8 mouse cellular contexts compared by ENCODE assay signal in the genomic region with DNA sequence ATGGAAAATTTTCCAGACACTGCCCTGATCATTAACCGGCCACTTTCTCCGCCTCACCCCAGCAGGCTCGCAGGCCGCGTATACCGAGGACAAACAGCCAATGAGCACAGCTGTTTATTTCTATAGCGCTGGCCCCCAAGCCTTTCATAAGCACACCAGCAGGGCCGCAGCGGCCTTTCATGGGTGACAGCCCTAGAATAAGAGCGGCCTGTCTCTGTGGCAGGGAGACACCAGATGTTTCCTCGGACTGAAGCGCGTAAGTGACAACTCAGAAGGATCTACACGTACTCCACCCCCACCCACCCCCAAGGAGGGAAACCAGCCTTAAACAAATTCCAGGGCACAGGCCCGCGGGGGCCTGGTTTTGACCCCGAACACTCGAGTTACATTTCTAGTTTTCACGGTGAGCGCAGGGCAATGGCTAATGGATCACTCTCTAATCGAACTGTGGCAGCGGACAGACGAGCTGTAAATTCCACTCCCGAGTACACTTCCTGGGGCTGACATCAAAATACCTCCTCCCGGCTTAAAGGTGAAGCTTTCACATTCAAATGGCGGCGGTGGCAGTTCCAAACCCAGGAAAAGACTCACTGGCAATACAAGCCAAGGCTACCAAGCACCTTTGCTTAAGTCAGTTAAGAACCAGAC. TPM values are rescaled to one million over a fixed set of nuclear protein-coding genes. Genes with fewer than 3 reads are reported as not detected.
DNase-seq lines count a peak whose midpoint lies in the region; ATAC-seq lines count a peak whose summit lies in the region.

No protein-coding gene starts in this region.

- intact Hi-C loops in heart, postnatal 25 days (cut with DNase I) = no loop called here

- peak overlapping the region; percentile 2 to 24; a peak in 2 of 4 replicates for H3K4me3 ChIP-seq in heart, embryonic 14.5 days (ENCODE audit: control insufficient read depth in 1 of 2, insufficient read depth in 1 of 2, low read depth in 1 of 2, low read length in 2 of 2)
- no peak overlapping the region for H3K4me3 ChIP-seq in intestine, embryonic 14.5 days (ENCODE audit: low read depth, low read length)
- H3K4me3 ChIP-seq in midbrain, embryonic 16.5 days (ENCODE audit: low read depth, low read length) = no peak overlapping the region

- H3K27ac ChIP-seq in heart, embryonic 14.5 days (replicated peaks in 1 of 2; ENCODE audit: control insufficient read depth in 1 of 2, insufficient read depth in 1 of 2, low read depth in 2 of 2, low read length in 2 of 2) = no peak overlapping the region
- peak overlapping the region; percentile 29; the same call in 1 of the 2 replicates for H3K27ac ChIP-seq in intestine, embryonic 14.5 days (ENCODE audit: low read depth)
- H3K27ac ChIP-seq in midbrain, embryonic 16.5 days (ENCODE audit: low read length) = no peak overlapping the region

- H3K27me3 ChIP-seq in heart, embryonic 14.5 days (ENCODE audit: control insufficient read depth, insufficient read depth, low read length) = no peaks in the 10 kb centered on the region
- no peaks in the 10 kb centered on the region for H3K27me3 ChIP-seq in intestine, embryonic 14.5 days (replicated peaks; ENCODE audit: control insufficient read depth, insufficient read depth, low read length)
- no peaks in the 10 kb centered on the region for H3K27me3 ChIP-seq in midbrain, embryonic 16.5 days (ENCODE audit: control insufficient read depth, insufficient read depth, low read depth, low read length)

- H3K9me3 ChIP-seq in heart, embryonic 14.5 days (ENCODE audit: control insufficient read depth, low read length) = 0 out of 2 replicates have a peak, but pooled peaks cover 4% of the 10 kb centered on the region
- peaks cover 4% of the 10 kb centered on the region for H3K9me3 ChIP-seq in intestine, embryonic 14.5 days (ENCODE audit: control insufficient read depth, low read length)
- H3K9me3 ChIP-seq in midbrain, embryonic 16.5 days (replicated peaks; ENCODE audit: control insufficient read depth, low read length, poor library complexity, severe bottlenecking) = no peaks in the 10 kb centered on the region

- H3K4me1 ChIP-seq in heart, embryonic 14.5 days (ENCODE audit: control insufficient read depth in 2 of 2, insufficient read depth in 2 of 2, low read length in 2 of 2) = peaks cover 6 to 7% of the 10 kb centered on the region in 2 experiments; a peak in 2 of 4 replicates
- peaks cover 12% of the 10 kb centered on the region for H3K4me1 ChIP-seq in intestine, embryonic 14.5 days (replicated peaks; ENCODE audit: control insufficient read depth, insufficient read depth, low read length)
- H3K4me1 ChIP-seq in midbrain, embryonic 16.5 days (ENCODE audit: control insufficient read depth, insufficient read depth, low read length) = peaks cover 5% of the 10 kb centered on the region; the same call in 1 of the 2 replicates

- 15% methylated on average over 27 of the region's 27 CpGs for WGBS in heart, embryonic 14.5 days
- WGBS in intestine, embryonic 14.5 days = 11% methylated on average over 27 of the region's 27 CpGs
- WGBS in midbrain, embryonic 16.5 days = 5% methylated on average over 27 of the region's 27 CpGs

- no peak for ATAC-seq in heart, embryonic 14.5 days (ENCODE audit: insufficient number of reproducible peaks, insufficient read depth, low FRiP score, low read depth)
- no peak for ATAC-seq in intestine, embryonic 14.5 days (replicated peaks; ENCODE audit: low FRiP score, low TSS enrichment, low read depth)
- no peak for ATAC-seq in midbrain, embryonic 16.5 days

- peak overlapping the region; percentile 46 for H3K4me2 ChIP-seq in heart, embryonic 14.5 days (ENCODE audit: low read length)
- peak overlapping the region; percentile 36 for H3K4me2 ChIP-seq in intestine, embryonic 14.5 days (ENCODE audit: low read length)
- no peak overlapping the region for H3K4me2 ChIP-seq in midbrain, embryonic 16.5 days (ENCODE audit: low read length)

- DNase-seq in heart, postnatal 25 days (ENCODE audit: low spot score) = no peak
- DNase-seq in embryo, embryonic 11 days = peak; percentile 88
- peak; percentile 57 for DNase-seq in intestine, embryonic 14.5 days (ENCODE audit: low spot score)
- no peak for DNase-seq in gastrocnemius, adult 8-10 months (ENCODE audit: low spot score in 2 of 2)
- DNase-seq in cerebellum, adult 9-10 months = no peak
- no peak for DNase-seq in right cerebral cortex, postnatal 14 days

- peak overlapping the region; percentile 62 for H3K9ac ChIP-seq in heart, embryonic 14.5 days (ENCODE audit: low read length)
- H3K9ac ChIP-seq in intestine, embryonic 14.5 days (ENCODE audit: low read length) = no peak overlapping the region
- 0 out of 2 replicates have a peak overlapping the region, but pooled peaks have one; percentile 3 for H3K9ac ChIP-seq in midbrain, embryonic 16.5 days (ENCODE audit: low read depth, low read length)

- no peaks in the 10 kb centered on the region for H3K36me3 ChIP-seq in heart, embryonic 14.5 days (ENCODE audit: control insufficient read depth, insufficient read depth, low read length)
- 0 out of 2 replicates have a peak, but pooled peaks cover 6% of the 10 kb centered on the region for H3K36me3 ChIP-seq in intestine, embryonic 14.5 days (ENCODE audit: control insufficient read depth, insufficient read depth, low read length)
- H3K36me3 ChIP-seq in midbrain, embryonic 16.5 days (ENCODE audit: control insufficient read depth, insufficient read depth, low read length) = peaks cover 6% of the 10 kb centered on the region

RNA-seq across cellular contexts. Expression of gene Atp9a, which starts 47.7 kb away (rescaled TPM):
- 12.9 and 14.8 TPM in 2 replicates for polyA plus RNA-seq in heart, embryonic 14.5 days (2014; fragmentation: Nextera tagmentation; extraction: Ambion mirVana)
- 10 to 100 TPM; 44.9 to 54.1 TPM for total RNA-seq in heart, postnatal 25 days (2021)
- polyA plus RNA-seq in intestine, embryonic 14.5 days (2014; fragmentation: Nextera tagmentation; extraction: Ambion mirVana) = 15.6 and 15.9 TPM in 2 replicates
- 88.4 and 97.1 TPM in 2 replicates for polyA plus RNA-seq in midbrain, embryonic 16.5 days (2015; fragmentation: Nextera tagmentation; extraction: Ambion mirVana)
- total RNA-seq in gastrocnemius, adult 8-10 months (2022) = 10 to 100 TPM; 23.0 to 28.0 (median 26.2) TPM

Comparison
In these comparisons a context has a peak if more than half of its experiments do, and no peak if none do; other contexts are left out.
1. H3K4me3 ChIP-seq: peak in heart, embryonic 14.5 days (2 of 2); none in intestine, embryonic 14.5 days (single experiment) and midbrain, embryonic 16.5 days (single experiment).
2. DNase-seq: peak in embryo, embryonic 11 days (single experiment) and intestine, embryonic 14.5 days (single experiment); none in heart, postnatal 25 days (single experiment), gastrocnemius, adult 8-10 months (0 of 2), cerebellum, adult 9-10 months (single experiment) and right cerebral cortex, postnatal 14 days (single experiment).